Mouse (Mus musculus): ENCODE data around the gene Cfap77. TPM values are rescaled to one million over a fixed set of nuclear protein-coding genes. Genes with fewer than 3 reads are reported as not detected.
A peak's percentile ranks its signal among the peaks of the same experiment; 100 is the strongest.

The Cfap77 gene
- polyA plus RNA-seq, 1 experiment from 2014 or later, result 0.28 TPM

GRCm38 (mm10) chr2:28954595-28954994 lies 100.3 kb downstream of the Cfap77 start:
- Histone ChIP-seq H3K9me3 (no peaks in the 10 kb centered on the region), H3K4me3 (no peak overlapping the region), H3K4me2 (replicated peaks) (no peak overlapping the region), H3K4me1 (no peaks in the 10 kb centered on the region; the same call in 1 of the 2 replicates), H3K27me3 (replicated peaks) (peaks cover 12% of the 10 kb centered on the region; the same call in 1 of the 2 replicates), H3K9ac (no peak overlapping the region), H3K36me3 (no peaks in the 10 kb centered on the region), H3K27ac (no peak overlapping the region)
- 81% methylated on average over 9 of the region's 9 CpGs for WGBS
- ATAC-seq (ENCODE audit: low FRiP score, low read depth), result no peak

GRCm38 (mm10) chr2:28952981-28953380 lies 101.9 kb downstream of the Cfap77 start:
- Histone ChIP-seq H3K4me3 (no peak overlapping the region), H3K36me3 (no peaks in the 10 kb centered on the region), H3K9ac (no peak overlapping the region), H3K27ac (no peak overlapping the region), H3K4me1 (no peaks in the 10 kb centered on the region; the same call in 1 of the 2 replicates), H3K4me2 (replicated peaks) (no peak overlapping the region), H3K9me3 (no peaks in the 10 kb centered on the region), H3K27me3 (replicated peaks) (peaks cover 15% of the 10 kb centered on the region; the same call in 1 of the 2 replicates)
- ATAC-seq (ENCODE audit: low FRiP score, low read depth), result no peak
- 31% methylated on average over 8 of the region's 8 CpGs for WGBS

GRCm38 (mm10) chr2:28946312-28946711 lies 108.6 kb downstream of the Cfap77 start:
- Histone ChIP-seq H3K27ac (no peak overlapping the region), H3K4me2 (replicated peaks) (no peak overlapping the region), H3K36me3 (no peaks in the 10 kb centered on the region), H3K9ac (no peak overlapping the region), H3K4me1 (peaks cover 24% of the 10 kb centered on the region), H3K4me3 (no peak overlapping the region), H3K9me3 (no peaks in the 10 kb centered on the region), H3K27me3 (replicated peaks) (peaks cover 6% of the 10 kb centered on the region; the same call in 1 of the 2 replicates)
- no peak for ATAC-seq (ENCODE audit: low FRiP score, low read depth)
- 83% methylated on average over 3 of the region's 3 CpGs for WGBS

GRCm38 (mm10) chr2:28945388-28945787 lies 109.5 kb downstream of the Cfap77 start:
- no peaks in the 10 kb centered on the region for H3K36me3 ChIP-seq
- no peak overlapping the region for H3K4me2 ChIP-seq (replicated peaks)
- no peak overlapping the region for H3K9ac ChIP-seq
- H3K4me1 ChIP-seq, result peaks cover 24% of the 10 kb centered on the region
- H3K4me3 ChIP-seq, result no peak overlapping the region
- no peaks in the 10 kb centered on the region for H3K9me3 ChIP-seq
- 57% methylated on average over 6 of the region's 6 CpGs for WGBS
- peaks cover 13% of the 10 kb centered on the region for H3K27me3 ChIP-seq (replicated peaks)
- ATAC-seq (ENCODE audit: low FRiP score, low read depth), result no peak
- H3K27ac ChIP-seq, result no peak overlapping the region

GRCm38 (mm10) chr2:28943666-28944516 lies 111.0 kb downstream of the Cfap77 start:
- Histone ChIP-seq H3K9ac (no peak overlapping the region), H3K27ac (no peak overlapping the region), H3K4me3 (no peak overlapping the region), H3K36me3 (no peaks in the 10 kb centered on the region), H3K4me1 (peaks cover 24% of the 10 kb centered on the region), H3K9me3 (no peaks in the 10 kb centered on the region), H3K27me3 (replicated peaks) (peaks cover 17% of the 10 kb centered on the region), H3K4me2 (replicated peaks) (peak overlapping the region; percentile 40)
- ATAC-seq (ENCODE audit: low FRiP score, low read depth), result no peak
- WGBS, result 18% methylated on average over 30 of the region's 30 CpGs

- peaks cover 14% of the 10 kb centered on the region for H3K27me3 ChIP-seq (replicated peaks)
- H3K9me3 ChIP-seq, result no peaks in the 10 kb centered on the region
- H3K4me2 ChIP-seq (replicated peaks), result no peak overlapping the region
- H3K9ac ChIP-seq, result no peak overlapping the region
- H3K4me3 ChIP-seq, result no peak overlapping the region
- no peak for ATAC-seq (ENCODE audit: low FRiP score, low read depth)
- H3K36me3 ChIP-seq, result no peaks in the 10 kb centered on the region
- H3K4me1 ChIP-seq, result peaks cover 15% of the 10 kb centered on the region
- WGBS, result 88% methylated on average over 7 of the region's 7 CpGs
- no peak overlapping the region for H3K27ac ChIP-seq
Observed at GRCm38 (mm10) chr2:28938997-28939396, 115.9 kb downstream of the Cfap77 start.

GRCm38 (mm10) chr2:28930571-28930970 lies 124.3 kb downstream of the Cfap77 start:
- Histone ChIP-seq H3K27ac (no peak overlapping the region), H3K27me3 (replicated peaks) (peaks cover 29% of the 10 kb centered on the region), H3K4me2 (replicated peaks) (no peak overlapping the region), H3K9ac (no peak overlapping the region), H3K36me3 (no peaks in the 10 kb centered on the region), H3K4me1 (no peaks in the 10 kb centered on the region), H3K4me3 (no peak overlapping the region), H3K9me3 (no peaks in the 10 kb centered on the region)
- WGBS, result 95% methylated on average over 3 of the region's 3 CpGs
- no peak for ATAC-seq (ENCODE audit: low FRiP score, low read depth)

- Histone ChIP-seq H3K27me3 (replicated peaks) (peaks cover 76% of the 10 kb centered on the region), H3K4me3 (no peak overlapping the region), H3K27ac (no peak overlapping the region), H3K4me1 (no peaks in the 10 kb centered on the region), H3K4me2 (replicated peaks) (no peak overlapping the region), H3K9ac (no peak overlapping the region), H3K36me3 (no peaks in the 10 kb centered on the region), H3K9me3 (no peaks in the 10 kb centered on the region)
- peak; percentile 63; the same call in 1 of the 2 replicates for ATAC-seq (ENCODE audit: low FRiP score, low read depth)
- under 1% methylated on average over 4 of the region's 4 CpGs for WGBS
Observed at GRCm38 (mm10) chr2:28923912-28924311, 131.0 kb downstream of the Cfap77 start.

- no peak overlapping the region for H3K4me2 ChIP-seq (replicated peaks)
- no peak for ATAC-seq (ENCODE audit: low FRiP score, low read depth)
- H3K9me3 ChIP-seq, result no peaks in the 10 kb centered on the region
- H3K27me3 ChIP-seq (replicated peaks), result peaks cover 94% of the 10 kb centered on the region
- 0% methylated on average over 4 of the region's 4 CpGs for WGBS
- no peak overlapping the region for H3K4me3 ChIP-seq
- H3K27ac ChIP-seq, result no peak overlapping the region
- peaks cover 13% of the 10 kb centered on the region for H3K4me1 ChIP-seq
- no peaks in the 10 kb centered on the region for H3K36me3 ChIP-seq
- no peak overlapping the region for H3K9ac ChIP-seq
Observed at GRCm38 (mm10) chr2:28919001-28919400, 135.9 kb downstream of the Cfap77 start.

- H3K4me2 ChIP-seq (replicated peaks), result peak overlapping the region; percentile 57
- H3K9me3 ChIP-seq, result no peaks in the 10 kb centered on the region
- under 1% methylated on average over 73 of the region's 73 CpGs for WGBS
- peak overlapping the region; percentile 29; the same call in 1 of the 2 replicates for H3K9ac ChIP-seq
- ATAC-seq (ENCODE audit: low FRiP score, low read depth), result peak; percentile 44; the same call in 1 of the 2 replicates
- no peaks in the 10 kb centered on the region for H3K36me3 ChIP-seq
- H3K4me3 ChIP-seq, result peak overlapping the region; percentile 32
- peaks cover 96% of the 10 kb centered on the region for H3K27me3 ChIP-seq (replicated peaks)
- 0 out of 2 replicates have a peak overlapping the region, but pooled peaks have one; percentile 7 for H3K27ac ChIP-seq
- H3K4me1 ChIP-seq, result peaks cover 13% of the 10 kb centered on the region
Observed at GRCm38 (mm10) chr2:28917518-28918361, 137.1 kb downstream of the Cfap77 start.

- Histone ChIP-seq H3K36me3 (no peaks in the 10 kb centered on the region), H3K9ac (no peak overlapping the region), H3K9me3 (no peaks in the 10 kb centered on the region), H3K4me3 (peak overlapping the region; percentile 32), H3K4me1 (peaks cover 18% of the 10 kb centered on the region), H3K4me2 (replicated peaks) (peak overlapping the region; percentile 57), H3K27ac (0 out of 2 replicates have a peak overlapping the region, but pooled peaks have one; percentile 7), H3K27me3 (replicated peaks) (peaks cover 96% of the 10 kb centered on the region)
- no peak for ATAC-seq (ENCODE audit: low FRiP score, low read depth)
- WGBS, result 3% methylated on average over 11 of the region's 11 CpGs
Observed at GRCm38 (mm10) chr2:28917156-28917517, 137.7 kb downstream of the Cfap77 start.

GRCm38 (mm10) chr2:28916513-28916865 lies 138.4 kb downstream of the Cfap77 start, which contains the start of gene Barhl1:
Barhl1 (minus strand) TSS chr2:28916668.
- H3K4me2 ChIP-seq (replicated peaks), result peak within 1 kb of the TSS; percentile 57
- H3K27ac ChIP-seq, result 0 out of 2 replicates have a peak within 1 kb of the TSS, but pooled peaks have one; percentile 7

More at GRCm38 (mm10) chr2:28916513-28916865, 138.4 kb downstream of the Cfap77 start, which contains the start of gene Barhl1:
- WGBS, result 1% methylated on average over 18 of the region's 18 CpGs
- ATAC-seq (ENCODE audit: low FRiP score, low read depth), result no peak
- H3K4me3 ChIP-seq, result peak within 1 kb of the TSS; percentile 32
- H3K4me1 ChIP-seq, result peaks cover 24% of the 10 kb centered on the region
- H3K27me3 ChIP-seq (replicated peaks), result peaks cover 96% of the 10 kb centered on the region
- no peaks in the 10 kb centered on the region for H3K36me3 ChIP-seq
- H3K9me3 ChIP-seq, result no peaks in the 10 kb centered on the region
- H3K9ac ChIP-seq, result 0 out of 2 replicates have a peak within 1 kb of the TSS, but pooled peaks have one; percentile 29
